Mouse (Mus musculus): Measurements from ENCODE around the gene Cldnd1. TPM values are rescaled to one million over a fixed set of nuclear protein-coding genes. Genes with fewer than 3 reads are reported as not detected.

Cldnd1 gene
- polyA plus RNA-seq (2017; shearing (Covaris generic)) = 128 TPM

GRCm38 (mm10) chr16:58727477-58728131 is at the start of gene Cldnd1:
TSS of gene Cldnd1 (plus strand) at chr16:58727910.

GRCm38 (mm10) chr16:58718666-58719120 is 9.0 kb upstream of the Cldnd1 start, which contains the start of gene Gpr15:
TSS of gene Gpr15 (minus strand) at chr16:58719070.

GRCm38 (mm10) chr16:58763076-58763475 is 35.4 kb downstream of the Cldnd1 start, which contains the start of gene Olfr172:
TSS of gene Olfr172 (minus strand) at chr16:58763176.

Other genes with a start within 250 kb of the Cldnd1 start
- 7.1 TPM for gene St3gal6, start 203.7 kb upstream of the Cldnd1 start, polyA plus RNA-seq (2017; shearing (Covaris generic))
- not detected for gene Gm813, start 110.9 kb upstream of the Cldnd1 start, polyA plus RNA-seq (2017; shearing (Covaris generic))
- gene E330017A01Rik, start 89.2 kb upstream of the Cldnd1 start, polyA plus RNA-seq (2017; shearing (Covaris generic)) = not detected
- 26.9 TPM for gene Cpox, start 57.6 kb upstream of the Cldnd1 start, polyA plus RNA-seq (2017; shearing (Covaris generic))
- gene Gpr15, start 8.8 kb upstream of the Cldnd1 start, polyA plus RNA-seq (2017; shearing (Covaris generic)) = 18.7 TPM
- not detected for gene Olfr172, start 35.3 kb downstream of the Cldnd1 start, polyA plus RNA-seq (2017; shearing (Covaris generic))
- gene Olfr173, start 72.4 kb downstream of the Cldnd1 start, polyA plus RNA-seq (2017; shearing (Covaris generic)) = 1.9 TPM
- not detected for gene Olfr175-ps1, start 98.9 kb downstream of the Cldnd1 start, polyA plus RNA-seq (2017; shearing (Covaris generic))
- not detected for gene Olfr177, start 146.9 kb downstream of the Cldnd1 start, polyA plus RNA-seq (2017; shearing (Covaris generic))
- not detected for gene Olfr178, start 164.2 kb downstream of the Cldnd1 start, polyA plus RNA-seq (2017; shearing (Covaris generic))
- gene Olfr181, start 200.8 kb downstream of the Cldnd1 start, polyA plus RNA-seq (2017; shearing (Covaris generic)) = not detected
- not detected for gene Olfr180, start 201.5 kb downstream of the Cldnd1 start, polyA plus RNA-seq (2017; shearing (Covaris generic))